Mouse (Mus musculus): ENCODE results near the gene Gm8126. TPM values are rescaled to one million over a fixed set of nuclear protein-coding genes. Genes with fewer than 3 reads are reported as not detected.
"Not testable (repeated sequence)": the region's sequence is repeated elsewhere in the genome, so short reads cannot be mapped to it uniquely, and the experiment has no call there.

Gm8126 gene
- polyA plus RNA-seq (2014; fragmentation: Nextera tagmentation; extraction: Ambion mirVana): not detected in 2 replicates

GRCm38 (mm10) chr14:43258349-43258748 is at the start of gene Gm8126:
Gene Gm8126 (plus strand): TSS chr14:43258649.
- not testable (repeated sequence) for H3K4me1 ChIP-seq (replicated peaks; ENCODE audit: control insufficient read depth, insufficient read depth, low read length); H3K36me3 ChIP-seq (ENCODE audit: control insufficient read depth, insufficient read depth, low read length); H3K4me3 ChIP-seq (ENCODE audit: low read depth, low read length); H3K4me2 ChIP-seq; ATAC-seq (replicated peaks; ENCODE audit: low FRiP score); DNase-seq (ENCODE audit: low spot score); H3K9ac ChIP-seq (ENCODE audit: low read depth, low read length); H3K9me3 ChIP-seq (ENCODE audit: control insufficient read depth, low read length); H3K27me3 ChIP-seq (replicated peaks; ENCODE audit: control insufficient read depth, insufficient read depth, low read length); H3K27ac ChIP-seq (ENCODE audit: low read depth, low read length)
- WGBS: 91% methylated on average over 2 of the region's 4 CpGs

GRCm38 (mm10) chr14:43235204-43235603 is 23.2 kb upstream of the Gm8126 start, which contains the start of gene Gm8122:
Gene Gm8122 (minus strand): TSS chr14:43235304.
- 85% methylated on average over 3 of the region's 4 CpGs for WGBS

GRCm38 (mm10) chr14:43237769-43238168 is 20.7 kb upstream of the Gm8126 start:
- H3K4me3 ChIP-seq (ENCODE audit: low read depth, low read length); H3K27ac ChIP-seq (ENCODE audit: low read depth, low read length); H3K27me3 ChIP-seq (replicated peaks; ENCODE audit: control insufficient read depth, insufficient read depth, low read length); H3K9ac ChIP-seq (ENCODE audit: low read depth, low read length); H3K9me3 ChIP-seq (ENCODE audit: control insufficient read depth, low read length); ATAC-seq (replicated peaks; ENCODE audit: low FRiP score); H3K4me2 ChIP-seq; H3K36me3 ChIP-seq (ENCODE audit: control insufficient read depth, insufficient read depth, low read length); H3K4me1 ChIP-seq (replicated peaks; ENCODE audit: control insufficient read depth, insufficient read depth, low read length); DNase-seq (ENCODE audit: low spot score): not testable (repeated sequence)

More at GRCm38 (mm10) chr14:43235204-43235603, 23.2 kb upstream of the Gm8126 start, which contains the start of gene Gm8122:
- not testable (repeated sequence) for H3K4me2 ChIP-seq; H3K27ac ChIP-seq (ENCODE audit: low read depth, low read length); H3K36me3 ChIP-seq (ENCODE audit: control insufficient read depth, insufficient read depth, low read length); ATAC-seq (replicated peaks; ENCODE audit: low FRiP score); DNase-seq (ENCODE audit: low spot score); H3K9me3 ChIP-seq (ENCODE audit: control insufficient read depth, low read length); H3K27me3 ChIP-seq (replicated peaks; ENCODE audit: control insufficient read depth, insufficient read depth, low read length); H3K9ac ChIP-seq (ENCODE audit: low read depth, low read length); H3K4me3 ChIP-seq (ENCODE audit: low read depth, low read length); H3K4me1 ChIP-seq (replicated peaks; ENCODE audit: control insufficient read depth, insufficient read depth, low read length)

- H3K4me3 ChIP-seq (ENCODE audit: low read depth, low read length); H3K27me3 ChIP-seq (replicated peaks; ENCODE audit: control insufficient read depth, insufficient read depth, low read length); H3K9ac ChIP-seq (ENCODE audit: low read depth, low read length); DNase-seq (ENCODE audit: low spot score); H3K9me3 ChIP-seq (ENCODE audit: control insufficient read depth, low read length); H3K4me2 ChIP-seq; ATAC-seq (replicated peaks; ENCODE audit: low FRiP score); H3K36me3 ChIP-seq (ENCODE audit: control insufficient read depth, insufficient read depth, low read length); H3K27ac ChIP-seq (ENCODE audit: low read depth, low read length); H3K4me1 ChIP-seq (replicated peaks; ENCODE audit: control insufficient read depth, insufficient read depth, low read length): not testable (repeated sequence)
- WGBS: 27% methylated on average over 10 of the region's 12 CpGs
These were observed 8.8 kb upstream of the Gm8126 start for GRCm38 (mm10) chr14:43249611-43250170.

- not testable (repeated sequence) for H3K9ac ChIP-seq (ENCODE audit: low read depth, low read length); H3K4me1 ChIP-seq (replicated peaks; ENCODE audit: control insufficient read depth, insufficient read depth, low read length); H3K4me3 ChIP-seq (ENCODE audit: low read depth, low read length); H3K9me3 ChIP-seq (ENCODE audit: control insufficient read depth, low read length); H3K27me3 ChIP-seq (replicated peaks; ENCODE audit: control insufficient read depth, insufficient read depth, low read length); ATAC-seq (replicated peaks; ENCODE audit: low FRiP score); H3K4me2 ChIP-seq; H3K27ac ChIP-seq (ENCODE audit: low read depth, low read length); H3K36me3 ChIP-seq (ENCODE audit: control insufficient read depth, insufficient read depth, low read length); DNase-seq (ENCODE audit: low spot score)
- WGBS: 29% methylated on average over 4 of the region's 6 CpGs
These were observed 7.7 kb upstream of the Gm8126 start for GRCm38 (mm10) chr14:43250549-43251253.

- H3K4me1 ChIP-seq (replicated peaks; ENCODE audit: control insufficient read depth, insufficient read depth, low read length); H3K9ac ChIP-seq (ENCODE audit: low read depth, low read length); ATAC-seq (replicated peaks; ENCODE audit: low FRiP score); H3K4me2 ChIP-seq; H3K36me3 ChIP-seq (ENCODE audit: control insufficient read depth, insufficient read depth, low read length); H3K27me3 ChIP-seq (replicated peaks; ENCODE audit: control insufficient read depth, insufficient read depth, low read length); H3K27ac ChIP-seq (ENCODE audit: low read depth, low read length); H3K4me3 ChIP-seq (ENCODE audit: low read depth, low read length); DNase-seq (ENCODE audit: low spot score); H3K9me3 ChIP-seq (ENCODE audit: control insufficient read depth, low read length): not testable (repeated sequence)
- 73% methylated on average over 1 of the region's 1 CpGs for WGBS
These were observed 1.9 kb upstream of the Gm8126 start for GRCm38 (mm10) chr14:43256511-43256910.

- not testable (repeated sequence) for DNase-seq (ENCODE audit: low spot score); H3K27ac ChIP-seq (ENCODE audit: low read depth, low read length); H3K27me3 ChIP-seq (replicated peaks; ENCODE audit: control insufficient read depth, insufficient read depth, low read length); H3K9ac ChIP-seq (ENCODE audit: low read depth, low read length); H3K36me3 ChIP-seq (ENCODE audit: control insufficient read depth, insufficient read depth, low read length); H3K4me3 ChIP-seq (ENCODE audit: low read depth, low read length); H3K4me2 ChIP-seq; H3K9me3 ChIP-seq (ENCODE audit: control insufficient read depth, low read length); H3K4me1 ChIP-seq (replicated peaks; ENCODE audit: control insufficient read depth, insufficient read depth, low read length); ATAC-seq (replicated peaks; ENCODE audit: low FRiP score)
- 89% methylated on average over 3 of the region's 3 CpGs for WGBS
These were observed 5.0 kb downstream of the Gm8126 start for GRCm38 (mm10) chr14:43263421-43263820.

- 44% methylated on average over 2 of the region's 2 CpGs for WGBS
- ATAC-seq (replicated peaks; ENCODE audit: low FRiP score); H3K27me3 ChIP-seq (replicated peaks; ENCODE audit: control insufficient read depth, insufficient read depth, low read length): not testable (repeated sequence)
These were observed 10.2 kb downstream of the Gm8126 start for GRCm38 (mm10) chr14:43268521-43269084.

More at GRCm38 (mm10) chr14:43268521-43269084, 10.2 kb downstream of the Gm8126 start:
- not testable (repeated sequence) for H3K36me3 ChIP-seq (ENCODE audit: control insufficient read depth, insufficient read depth, low read length); H3K4me1 ChIP-seq (replicated peaks; ENCODE audit: control insufficient read depth, insufficient read depth, low read length); DNase-seq (ENCODE audit: low spot score); H3K4me3 ChIP-seq (ENCODE audit: low read depth, low read length); H3K4me2 ChIP-seq; H3K9me3 ChIP-seq (ENCODE audit: control insufficient read depth, low read length); H3K9ac ChIP-seq (ENCODE audit: low read depth, low read length); H3K27ac ChIP-seq (ENCODE audit: low read depth, low read length)
